Mouse (Mus musculus): ENCODE measurements around the gene Eif1ad. TPM values are rescaled to one million over a fixed set of nuclear protein-coding genes. Genes with fewer than 3 reads are reported as not detected.
A peak's percentile ranks its signal among the peaks of the same experiment; 100 is the strongest.
"Not testable (repeated sequence)": the region's sequence is repeated elsewhere in the genome, so short reads cannot be mapped to it uniquely, and the experiment has no call there.

The Eif1ad gene
- total RNA-seq, 1 experiment from 2014 or later = 61.7 TPM

DNA sequence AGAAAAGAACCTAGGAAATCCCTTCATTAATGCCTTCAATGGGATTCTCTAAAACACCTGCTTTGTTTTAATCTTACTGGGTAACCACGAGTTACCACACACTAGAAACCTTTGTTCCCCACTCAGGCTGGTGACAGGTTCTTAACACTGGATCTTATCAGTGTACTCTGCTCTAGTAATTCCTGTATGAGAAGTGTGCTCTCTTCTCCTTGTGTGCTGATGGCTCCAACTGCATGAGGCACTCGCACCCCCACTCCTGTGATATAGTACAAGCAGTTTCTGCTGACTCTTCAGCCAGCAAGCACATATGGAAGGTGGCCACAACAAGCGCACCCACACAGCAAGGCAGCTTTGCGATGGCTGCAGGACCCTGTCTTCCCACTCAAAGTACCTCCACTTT lies 7.6 kb downstream of the Eif1ad start:
- ATAC-seq (replicated peaks; ENCODE audit: low read depth, poor library complexity, severe bottlenecking) = no peak

DNA sequence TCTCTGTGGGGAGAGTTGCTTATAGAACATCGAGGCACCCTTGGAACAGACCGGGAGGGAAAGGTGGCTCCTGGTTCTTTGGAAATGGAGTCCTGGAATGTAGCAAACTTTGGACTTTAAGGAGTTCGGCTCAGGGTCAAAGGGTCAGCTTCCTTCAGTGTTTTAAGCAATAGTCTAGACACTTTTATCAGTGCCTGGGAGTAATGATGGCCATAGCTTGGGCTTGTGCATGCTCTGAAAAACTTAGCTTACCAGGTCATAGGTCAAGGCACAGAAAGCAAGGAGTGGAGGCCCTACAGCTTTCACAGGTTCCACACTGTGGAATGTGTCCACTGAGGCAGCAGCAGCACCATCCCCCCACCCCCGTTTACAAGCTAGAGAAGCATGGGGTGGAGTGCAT lies 8.2 kb downstream of the Eif1ad start:
- no peak for ATAC-seq (replicated peaks; ENCODE audit: low read depth, poor library complexity, severe bottlenecking)

DNA sequence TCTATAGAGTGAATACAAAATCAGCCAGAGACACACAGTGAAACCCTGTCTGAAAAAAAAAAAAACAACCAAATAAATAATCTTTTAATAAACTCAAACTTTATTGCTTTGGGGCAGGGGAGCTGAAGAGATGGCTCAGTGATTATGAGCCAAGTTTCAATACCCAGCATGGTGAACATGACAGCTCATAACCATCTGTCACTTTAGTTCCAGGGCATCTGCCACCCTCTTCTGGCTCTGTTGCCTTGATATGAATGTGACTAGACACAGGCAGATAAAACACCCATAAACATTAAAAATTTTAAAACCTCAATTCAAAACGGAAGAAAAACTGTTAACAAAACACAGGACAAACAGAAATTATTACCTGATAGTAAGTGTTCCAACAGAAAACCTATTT lies 10.9 kb downstream of the Eif1ad start:
- ATAC-seq (replicated peaks; ENCODE audit: low read depth, poor library complexity, severe bottlenecking) = no peak

DNA sequence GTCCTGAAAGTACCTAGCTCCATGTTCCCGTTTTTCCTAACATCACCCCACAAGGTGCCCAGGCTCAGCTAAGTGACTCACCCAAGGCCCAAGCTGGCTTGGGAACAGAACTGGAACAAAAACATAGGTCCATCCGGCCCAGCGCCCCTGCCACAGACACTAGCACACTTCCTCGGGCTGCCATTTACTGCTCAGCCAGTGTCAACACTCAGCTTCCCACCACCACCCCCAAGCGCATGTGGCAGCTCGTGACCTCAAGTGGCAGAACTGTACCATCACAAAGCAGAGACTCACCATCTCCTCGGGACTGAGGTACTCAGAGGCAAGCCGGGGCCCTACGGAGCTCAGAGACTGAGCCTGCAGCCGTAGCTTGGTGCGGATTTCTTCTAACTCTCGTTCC lies 16.8 kb downstream of the Eif1ad start:
- no peak for ATAC-seq (replicated peaks; ENCODE audit: low read depth, poor library complexity, severe bottlenecking)

DNA sequence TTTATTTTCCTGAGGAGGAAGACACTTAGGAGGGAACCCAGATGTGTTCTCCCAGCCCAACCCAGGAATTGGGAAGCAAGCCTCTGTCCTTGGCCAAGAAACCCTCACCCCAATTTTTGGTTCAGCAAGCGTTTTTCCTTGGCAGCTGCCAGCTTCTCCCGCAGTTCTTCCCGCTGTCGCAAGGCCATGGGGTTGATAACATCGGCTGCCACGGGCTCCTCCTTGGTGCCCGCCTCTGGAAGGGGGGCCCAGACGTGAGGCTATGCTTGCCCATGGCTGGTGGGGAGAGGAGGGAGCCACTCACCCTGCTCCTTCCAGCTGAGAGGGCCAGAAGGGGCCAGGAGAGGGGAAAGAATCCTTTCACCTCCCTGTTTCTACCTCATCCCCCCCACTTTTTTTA lies 18.2 kb downstream of the Eif1ad start:
- no peak for ATAC-seq (replicated peaks; ENCODE audit: low read depth, poor library complexity, severe bottlenecking)

DNA sequence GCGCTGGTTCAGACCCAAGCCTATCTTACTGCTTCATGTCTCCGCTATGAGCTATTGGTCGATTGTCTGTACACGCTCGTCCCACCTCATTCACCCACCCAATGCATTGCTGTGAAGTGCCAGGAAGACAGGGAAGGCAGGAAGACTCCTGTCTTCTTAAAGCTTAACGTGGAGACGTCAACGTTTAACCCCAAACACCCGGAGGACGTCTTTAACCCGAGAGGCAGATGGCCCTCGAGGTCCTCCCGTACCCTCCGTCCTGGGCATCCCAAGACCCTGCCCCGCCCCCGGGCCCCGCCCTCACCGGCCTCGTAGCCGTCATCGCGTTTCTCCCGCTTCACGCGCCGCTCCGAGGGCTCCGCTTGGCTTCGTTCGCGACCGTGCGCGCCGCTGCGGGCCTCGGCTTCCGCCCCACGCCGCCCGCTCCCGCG lies 21.5 kb downstream of the Eif1ad start:
- no peak for ATAC-seq (replicated peaks; ENCODE audit: low read depth, poor library complexity, severe bottlenecking)

DNA sequence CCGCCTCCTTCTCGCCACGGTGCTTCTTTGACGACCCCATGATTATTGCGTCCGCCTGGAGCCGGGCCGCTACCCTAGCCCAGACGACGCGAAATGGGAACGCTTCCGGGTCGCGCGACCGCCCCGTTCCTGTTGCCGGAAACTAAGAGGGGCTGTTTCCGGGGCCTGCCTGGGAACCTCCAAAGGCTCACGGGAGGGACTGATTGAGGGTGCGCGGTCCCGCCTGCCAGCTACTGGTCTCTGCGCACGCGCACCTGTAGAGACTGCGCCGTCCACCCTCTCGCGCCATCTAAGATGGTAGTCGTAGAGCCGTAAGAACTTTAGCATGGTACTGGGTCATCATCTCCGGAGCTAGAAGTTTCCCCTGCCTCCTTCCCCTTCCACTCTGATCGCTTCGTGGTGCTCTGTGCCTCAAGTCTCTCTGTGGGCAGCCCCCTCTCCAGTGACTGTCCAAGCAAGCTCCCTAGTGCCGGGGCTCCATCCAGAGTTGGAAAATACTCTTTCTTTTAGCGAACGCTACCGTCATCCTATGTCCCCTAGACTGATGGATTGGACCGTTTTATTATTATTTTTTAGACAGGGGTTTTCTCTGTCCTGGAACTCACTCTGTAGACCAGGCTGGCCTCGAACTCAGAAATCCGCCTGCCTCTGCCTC lies 22.2 kb downstream of the Eif1ad start, which contains the start of gene Sart1:
Sart1 (minus strand) TSS at position 116 of the 655 bp plus-strand sequence.
- ATAC-seq (replicated peaks; ENCODE audit: low read depth, poor library complexity, severe bottlenecking) = peak; percentile 94

DNA sequence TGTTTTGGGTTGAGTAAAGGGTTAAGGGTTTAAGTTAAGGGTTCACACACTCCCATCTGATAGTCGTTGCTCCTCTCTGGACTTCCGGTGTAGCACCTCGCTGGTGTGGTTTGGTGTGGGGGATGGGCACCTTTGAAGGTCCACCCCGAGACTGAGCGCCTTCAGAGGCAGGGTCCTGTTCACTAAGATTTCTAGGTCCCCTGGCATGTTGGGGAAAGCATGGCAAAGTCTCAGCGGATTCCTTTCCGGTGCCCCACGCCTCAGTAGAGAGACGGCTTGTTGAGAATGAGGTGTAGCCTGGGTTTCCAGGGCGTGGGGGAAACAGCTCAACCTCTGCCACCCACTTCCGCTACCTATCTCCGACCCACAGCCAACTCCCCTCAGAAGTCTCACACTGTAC lies 23.1 kb downstream of the Eif1ad start:
- ATAC-seq (replicated peaks; ENCODE audit: low read depth, poor library complexity, severe bottlenecking) = peak; percentile 70

DNA sequence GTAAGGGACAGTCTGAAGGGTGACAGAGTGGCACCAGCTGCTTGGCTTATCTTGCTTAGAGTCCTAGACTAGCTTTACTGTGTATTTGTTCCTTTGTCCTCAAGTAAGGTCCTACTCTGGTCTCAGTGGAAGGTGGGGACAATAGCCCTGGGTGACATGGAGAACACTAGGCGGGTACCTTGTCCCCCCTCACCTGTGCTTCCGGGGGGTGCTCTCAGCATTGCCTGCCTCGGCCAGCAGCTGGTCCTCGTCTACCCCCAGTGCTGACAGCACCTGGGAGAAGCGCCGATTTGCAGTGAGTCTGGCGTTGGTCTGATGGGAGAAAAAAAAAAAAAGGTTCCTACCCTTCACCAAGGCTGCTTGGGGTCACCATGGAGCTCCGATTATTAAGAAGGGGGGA lies 23.9 kb downstream of the Eif1ad start:
- ATAC-seq (replicated peaks; ENCODE audit: low read depth, poor library complexity, severe bottlenecking) = no peak

DNA sequence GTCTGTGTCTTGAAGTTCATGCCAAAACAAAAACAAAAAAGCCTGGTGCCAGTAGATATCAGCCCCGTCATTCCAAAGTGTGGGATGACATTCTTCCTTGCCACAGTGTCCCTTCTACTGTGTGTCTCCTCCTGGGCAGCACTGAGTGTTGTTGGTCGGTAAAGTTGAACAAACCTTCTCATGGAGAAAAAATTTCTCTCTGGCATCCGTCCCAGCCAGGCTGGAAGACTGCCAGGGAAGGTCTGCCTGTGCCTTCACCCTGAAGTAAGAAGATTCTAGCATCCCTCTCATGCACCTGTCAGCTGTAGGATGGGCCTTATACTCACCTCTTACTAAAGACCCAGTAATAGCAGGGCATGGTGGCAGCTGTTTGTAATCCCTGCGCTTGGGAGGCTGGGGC lies 26.4 kb downstream of the Eif1ad start:
- no peak for ATAC-seq (replicated peaks; ENCODE audit: low read depth, poor library complexity, severe bottlenecking)

DNA sequence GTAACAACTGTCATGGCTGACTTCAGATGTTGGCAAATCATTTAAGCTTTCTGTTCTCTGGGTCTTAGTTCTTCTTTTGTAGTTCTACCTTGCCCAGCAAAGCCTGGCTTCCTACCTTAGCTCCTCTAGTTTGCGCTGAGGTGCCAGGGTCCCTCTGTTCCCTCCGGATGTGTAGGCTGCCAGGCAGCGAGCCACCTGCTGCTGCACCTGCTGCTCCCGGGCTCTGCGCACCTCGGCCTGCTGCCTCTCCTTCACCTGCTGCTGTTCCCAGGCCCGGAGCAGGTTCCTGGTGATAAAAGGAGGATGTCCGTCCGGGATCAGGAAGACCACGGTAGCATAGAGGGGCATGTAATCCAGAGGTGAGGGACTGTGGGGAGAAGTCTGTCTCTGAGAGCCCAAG lies 27.6 kb downstream of the Eif1ad start:
- ATAC-seq (replicated peaks; ENCODE audit: low read depth, poor library complexity, severe bottlenecking) = no peak

DNA sequence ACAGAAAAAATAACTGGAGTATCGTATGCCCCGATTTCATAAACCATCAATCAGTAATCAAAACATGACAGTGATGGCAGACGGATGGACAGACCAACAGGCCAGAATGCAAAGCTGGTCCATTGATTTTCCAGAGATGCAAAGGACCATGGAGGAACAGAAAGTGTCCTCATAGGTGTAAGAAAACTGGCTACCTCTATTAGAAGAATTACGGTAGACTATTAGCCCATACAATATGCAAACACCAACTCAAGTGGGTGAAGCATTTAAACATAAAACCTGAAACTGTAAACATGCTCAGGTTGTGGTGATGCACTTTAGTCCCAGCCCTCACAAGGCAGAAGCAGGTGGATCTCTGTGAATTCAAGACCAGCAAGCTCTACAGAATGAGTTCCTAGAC lies 28.8 kb downstream of the Eif1ad start:
- ATAC-seq (replicated peaks; ENCODE audit: low read depth, poor library complexity, severe bottlenecking) = no peak

DNA sequence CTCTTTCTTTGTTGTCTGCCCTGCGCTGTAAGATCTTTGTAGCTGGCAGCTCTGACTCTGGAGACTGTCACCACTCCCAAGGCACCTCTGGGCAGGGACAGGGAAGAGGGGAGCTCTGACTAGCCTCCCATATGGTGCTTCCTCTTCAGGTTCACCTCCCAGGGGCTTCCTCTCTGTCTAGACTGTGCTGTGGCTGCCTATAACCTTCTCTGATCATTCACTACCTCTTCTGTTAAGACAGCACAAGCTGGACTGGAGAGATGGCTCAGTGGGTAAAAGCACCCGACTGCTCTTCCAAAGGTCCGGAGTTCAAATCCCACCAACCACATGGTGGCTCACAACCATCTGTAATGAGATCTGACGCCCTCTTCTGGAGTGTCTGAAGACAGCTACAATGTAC lies 34.5 kb downstream of the Eif1ad start:
- ATAC-seq (replicated peaks; ENCODE audit: low read depth, poor library complexity, severe bottlenecking) = not testable (repeated sequence)

DNA sequence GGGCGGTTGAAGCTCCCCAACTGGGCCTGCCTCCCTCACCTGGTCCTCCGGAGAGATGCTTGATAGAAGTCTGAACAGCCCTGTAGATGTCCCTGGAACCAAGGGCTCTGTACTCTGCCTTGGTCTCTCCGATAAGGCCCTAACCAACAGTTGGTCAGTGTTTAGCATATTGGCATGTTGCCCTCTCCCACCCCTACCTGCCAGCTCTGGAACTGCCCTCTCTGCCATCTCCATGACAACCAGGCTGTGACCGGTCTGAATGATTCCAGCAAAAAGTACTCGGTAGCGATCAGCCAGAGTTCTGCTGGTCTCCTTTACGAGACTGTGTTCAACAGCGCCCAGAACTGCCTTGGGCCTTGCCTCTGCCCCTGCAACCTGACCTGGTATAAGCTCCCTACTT lies 35.8 kb downstream of the Eif1ad start, which contains the start of gene Tsga10ip:
Tsga10ip (minus strand) TSS at position 234 of the 400 bp plus-strand sequence.
- no peak for ATAC-seq (replicated peaks; ENCODE audit: low read depth, poor library complexity, severe bottlenecking)

DNA sequence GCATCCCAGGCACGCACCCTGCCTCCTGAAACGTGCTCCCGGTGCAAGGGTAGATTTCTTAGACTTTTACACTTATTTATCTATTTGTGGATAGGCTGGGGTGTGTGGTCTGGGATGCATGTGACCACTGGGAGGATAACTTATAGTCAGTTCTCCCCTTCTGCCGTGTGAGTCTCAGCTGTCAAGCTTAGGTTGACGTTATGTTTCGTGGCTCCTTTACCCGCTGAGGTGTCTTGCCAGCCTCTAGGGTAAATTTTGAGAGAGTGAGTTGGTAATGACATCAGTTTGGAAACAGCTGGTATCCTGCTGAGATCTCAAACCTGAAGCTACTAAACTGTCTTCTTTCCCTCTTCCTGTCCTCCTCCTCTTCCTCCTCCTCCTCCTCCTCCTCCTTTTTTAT lies 39.4 kb downstream of the Eif1ad start:
- ATAC-seq (replicated peaks; ENCODE audit: low read depth, poor library complexity, severe bottlenecking) = peak; percentile 45

DNA sequence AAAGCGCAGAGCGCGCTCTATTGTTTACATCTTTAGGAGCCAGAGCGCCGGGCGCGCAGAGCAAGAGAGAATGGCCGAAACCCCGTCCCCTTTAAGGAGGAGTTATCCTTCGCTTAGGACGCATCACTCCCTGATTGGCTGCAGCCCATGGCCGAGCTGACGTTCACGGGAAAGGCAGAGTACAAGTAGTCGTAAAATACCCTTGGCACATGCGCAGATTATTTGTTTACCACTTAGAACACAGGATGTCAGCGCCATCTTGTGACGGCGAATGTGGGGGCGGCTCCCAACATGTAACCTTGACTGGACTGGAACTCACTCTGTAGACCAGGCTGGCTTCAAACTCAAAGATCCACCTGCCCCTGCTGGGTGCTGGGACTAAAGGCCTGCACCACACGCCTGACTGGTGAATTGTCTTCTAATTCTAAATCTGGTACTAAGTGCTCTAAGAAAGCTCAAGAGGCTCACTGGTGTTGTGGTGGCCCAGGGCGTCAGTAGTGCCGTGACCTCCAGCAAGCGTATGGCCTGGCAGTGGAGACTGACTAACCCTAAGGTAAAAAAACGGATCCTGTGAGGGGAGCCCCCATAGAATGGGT lies 40.1 kb downstream of the Eif1ad start:
- ATAC-seq (replicated peaks; ENCODE audit: low read depth, poor library complexity, severe bottlenecking) = peak; percentile 33

DNA sequence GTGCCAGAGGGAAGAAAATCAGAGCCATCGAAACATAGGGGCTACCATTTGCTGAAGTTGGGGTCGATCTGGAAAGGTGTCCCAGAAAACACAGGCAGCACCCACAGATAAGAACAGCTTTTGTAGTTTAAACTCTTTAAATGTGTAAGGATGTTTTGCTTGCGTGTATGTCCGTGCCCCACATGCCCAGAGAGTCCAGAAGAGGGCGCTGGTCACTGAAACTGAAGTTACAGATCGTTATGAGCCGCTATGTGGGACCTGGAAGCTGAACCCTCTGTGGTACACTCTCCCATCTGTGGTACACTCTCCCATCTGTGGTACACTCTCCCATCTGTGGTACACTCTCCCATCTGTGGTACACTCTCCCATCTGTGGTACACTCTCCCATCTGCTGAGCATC lies 40.6 kb downstream of the Eif1ad start:
- peak; percentile 81 for ATAC-seq (replicated peaks; ENCODE audit: low read depth, poor library complexity, severe bottlenecking)

DNA sequence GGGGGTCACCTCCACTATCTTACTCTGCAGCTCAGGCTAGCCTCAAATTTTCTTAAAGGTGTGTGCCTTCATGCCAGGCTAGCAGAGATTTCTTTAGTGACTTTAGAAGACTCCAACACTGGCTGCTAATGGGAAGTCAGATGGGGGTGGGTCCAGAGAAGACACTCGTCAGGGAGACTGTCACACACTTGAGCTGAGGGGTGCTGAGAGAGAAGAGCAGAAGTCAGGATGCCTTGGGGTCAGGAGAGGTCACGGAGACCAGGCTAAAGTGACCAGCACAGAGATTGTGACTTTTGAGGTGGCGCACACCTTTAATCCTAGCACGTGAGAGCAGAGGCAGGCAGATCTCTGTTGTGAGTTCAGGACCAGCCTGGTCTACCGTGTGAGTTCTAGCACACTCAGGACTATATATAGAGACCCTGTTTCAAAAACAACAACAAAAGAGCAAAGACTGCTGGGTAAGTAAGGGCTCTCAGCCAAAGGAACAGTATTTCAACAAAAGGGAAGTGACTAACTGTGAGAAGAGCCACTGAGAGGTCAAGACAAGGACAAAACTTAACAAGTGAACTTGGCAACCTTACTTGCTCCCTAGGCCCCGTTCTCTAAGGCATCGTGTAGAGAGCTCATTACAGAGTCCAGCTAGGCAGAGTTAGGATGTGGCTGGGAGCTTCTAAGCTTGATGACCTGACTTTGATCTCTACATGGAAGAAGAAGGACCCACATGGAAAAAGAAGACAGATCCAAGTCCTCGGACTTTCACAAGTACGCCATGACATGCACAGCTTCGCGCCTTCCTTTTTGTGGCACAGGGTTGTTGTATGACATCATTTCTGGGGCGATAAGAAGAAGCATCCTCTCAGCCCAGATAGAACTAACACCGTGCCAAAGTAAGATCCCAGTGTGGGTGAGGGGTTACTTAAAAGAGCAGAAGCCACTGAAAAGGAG lies 41.8 kb downstream of the Eif1ad start:
- peak; percentile 24; the same call in 1 of the 2 replicates for ATAC-seq (replicated peaks; ENCODE audit: low read depth, poor library complexity, severe bottlenecking)

DNA sequence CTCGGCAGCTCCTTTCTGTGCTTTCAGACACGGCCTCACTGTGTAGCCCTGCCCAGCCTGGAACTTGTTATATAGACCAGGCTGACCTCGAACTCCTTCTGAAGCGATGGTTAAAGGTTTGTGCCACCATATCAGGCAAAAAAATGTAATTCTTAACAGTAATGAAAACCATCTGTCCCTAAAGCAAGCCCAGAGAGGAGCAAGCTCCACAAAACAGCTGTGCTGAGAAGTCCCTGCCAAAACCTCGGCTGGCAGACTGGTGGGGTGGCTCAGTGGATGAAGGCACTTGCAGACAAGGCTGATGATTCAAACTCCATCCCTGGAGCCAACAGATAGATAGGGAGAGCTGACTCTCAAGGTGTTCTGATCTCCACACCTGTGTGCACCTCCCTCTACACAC lies 42.5 kb downstream of the Eif1ad start:
- no peak for ATAC-seq (replicated peaks; ENCODE audit: low read depth, poor library complexity, severe bottlenecking)

DNA sequence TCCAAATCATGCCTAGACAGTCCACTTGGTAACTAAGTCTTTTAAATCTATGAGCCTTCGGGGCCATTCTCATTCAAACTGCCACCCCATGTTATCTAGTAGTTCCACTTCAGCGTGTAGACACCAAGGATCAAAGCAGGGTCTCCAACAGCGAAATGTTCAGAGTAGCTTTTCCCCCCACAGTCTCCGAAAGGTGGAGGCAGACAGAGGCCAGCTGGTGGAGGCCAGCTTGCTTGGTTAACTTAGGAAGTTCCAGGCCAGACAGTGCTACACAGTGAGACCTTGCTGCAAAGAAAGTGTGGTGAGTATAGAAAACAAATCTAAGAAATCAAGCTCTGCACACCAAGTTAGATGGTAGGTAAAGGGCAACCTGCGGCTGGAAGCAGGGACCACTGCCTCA lies 44.1 kb downstream of the Eif1ad start:
- ATAC-seq (replicated peaks; ENCODE audit: low read depth, poor library complexity, severe bottlenecking) = no peak

DNA sequence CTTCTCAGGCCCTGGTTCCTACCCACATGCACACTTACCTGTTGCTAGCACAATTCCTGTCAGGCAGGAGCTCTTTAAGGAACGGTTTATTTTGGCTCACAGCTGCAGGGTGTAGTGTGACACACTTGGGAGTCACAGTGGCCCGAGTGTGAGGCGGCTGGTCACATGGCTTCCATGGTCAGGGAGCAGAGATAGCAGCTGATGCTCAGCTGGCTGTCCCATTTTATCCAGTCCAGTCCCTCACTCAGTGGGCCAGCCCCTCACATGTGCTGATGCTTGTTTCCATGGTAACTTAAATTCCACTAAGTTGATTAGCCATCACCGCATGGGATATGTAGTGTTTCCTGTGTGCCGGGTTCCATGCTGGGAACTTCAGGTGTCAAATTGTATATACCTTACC lies 45.4 kb downstream of the Eif1ad start:
- ATAC-seq (replicated peaks; ENCODE audit: low read depth, poor library complexity, severe bottlenecking) = no peak

All from common myeloid progenitor, adult 5-6 weeks (primary cell).